Mouse (Mus musculus) CD8-positive naive resting alpha-beta T cell, adult 2 months (primary cell): ENCODE data around the gene Sppl3.

Experiments
- DNase-seq, 2 experiments: peaks; one replicate each; pipeline ENCODE4 v3.0.0; 2022; ENCODE audit warnings: low read depth in 2 of 2, low spot score in 2 of 2

Sppl3 gene

GRCm38 (mm10) chr5:115032620-115033019, 21.7 kb downstream of the Sppl3 start:
- DNase-seq: no peak

GRCm38 (mm10) chr5:115035217-115035616, 24.3 kb downstream of the Sppl3 start:
- DNase-seq: no peak

- no peak for DNase-seq
Observed at GRCm38 (mm10) chr5:115037099-115037498, 26.2 kb downstream of the Sppl3 start.

- no peak for DNase-seq
Observed at GRCm38 (mm10) chr5:115040756-115041155, 29.8 kb downstream of the Sppl3 start.

GRCm38 (mm10) chr5:115043626-115044025, 32.7 kb downstream of the Sppl3 start:
- DNase-seq: no peak

- no peak for DNase-seq
Observed at GRCm38 (mm10) chr5:115045146-115045677, 34.3 kb downstream of the Sppl3 start.

- DNase-seq: no peak
Observed at GRCm38 (mm10) chr5:115049692-115050091, 38.8 kb downstream of the Sppl3 start.

GRCm38 (mm10) chr5:115050776-115051175, 39.8 kb downstream of the Sppl3 start:
- no peak for DNase-seq

- no peak for DNase-seq
Observed at GRCm38 (mm10) chr5:115052546-115052945, 41.6 kb downstream of the Sppl3 start.

GRCm38 (mm10) chr5:115053791-115054396, 43.0 kb downstream of the Sppl3 start:
- DNase-seq: no peak

GRCm38 (mm10) chr5:115055418-115055817, 44.5 kb downstream of the Sppl3 start:
- no peak for DNase-seq

GRCm38 (mm10) chr5:115057153-115057552, 46.2 kb downstream of the Sppl3 start:
- no peak for DNase-seq

- DNase-seq: no peak
Observed at GRCm38 (mm10) chr5:115058584-115059297, 47.8 kb downstream of the Sppl3 start.

- no peak for DNase-seq
Observed at GRCm38 (mm10) chr5:115060067-115060695, 49.2 kb downstream of the Sppl3 start.

GRCm38 (mm10) chr5:115060977-115061376, 50.0 kb downstream of the Sppl3 start:
- no peak for DNase-seq

- DNase-seq: no peak
Observed at GRCm38 (mm10) chr5:115062566-115062965, 51.6 kb downstream of the Sppl3 start.

- DNase-seq: no peak
Observed at GRCm38 (mm10) chr5:115063391-115063790, 52.5 kb downstream of the Sppl3 start.

- no peak for DNase-seq
Observed at GRCm38 (mm10) chr5:115066245-115066644, 55.3 kb downstream of the Sppl3 start.

GRCm38 (mm10) chr5:115068671-115069421, 57.9 kb downstream of the Sppl3 start:
- DNase-seq: no peak

GRCm38 (mm10) chr5:115069611-115070010, 58.7 kb downstream of the Sppl3 start:
- DNase-seq: no peak

- DNase-seq: no peak
Observed at GRCm38 (mm10) chr5:115070457-115070856, 59.5 kb downstream of the Sppl3 start.
